Mouse (Mus musculus) liver (tissue): ENCODE measurements around the gene Luzp1.
A peak's percentile ranks its signal among the peaks of the same experiment; 100 is the strongest.

Source experiments
- DNase-seq: peaks from one replicate; pipeline ENCODE4 v3.0.0-alpha.2; 2020; ENCODE audit warnings: mixed read lengths

The Luzp1 gene

DNA sequence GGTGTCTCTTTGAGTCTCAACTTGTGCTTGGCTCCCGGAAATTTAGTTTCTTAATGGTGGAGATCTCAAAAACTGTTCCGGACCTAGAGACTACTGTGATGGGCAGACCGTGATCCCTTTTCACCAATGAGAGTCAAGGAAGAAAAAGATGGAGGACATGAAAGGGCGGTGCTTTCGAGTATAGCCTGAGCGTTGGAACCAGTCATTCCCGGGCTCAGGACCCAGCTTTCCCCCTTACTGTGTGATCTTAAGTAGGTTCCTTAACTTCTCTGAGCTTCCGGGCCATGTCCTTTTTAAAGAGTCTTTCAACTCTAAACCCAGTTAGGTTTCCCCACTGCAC, 6.8 kb upstream of the Luzp1 start:
- no peak for DNase-seq

DNA sequence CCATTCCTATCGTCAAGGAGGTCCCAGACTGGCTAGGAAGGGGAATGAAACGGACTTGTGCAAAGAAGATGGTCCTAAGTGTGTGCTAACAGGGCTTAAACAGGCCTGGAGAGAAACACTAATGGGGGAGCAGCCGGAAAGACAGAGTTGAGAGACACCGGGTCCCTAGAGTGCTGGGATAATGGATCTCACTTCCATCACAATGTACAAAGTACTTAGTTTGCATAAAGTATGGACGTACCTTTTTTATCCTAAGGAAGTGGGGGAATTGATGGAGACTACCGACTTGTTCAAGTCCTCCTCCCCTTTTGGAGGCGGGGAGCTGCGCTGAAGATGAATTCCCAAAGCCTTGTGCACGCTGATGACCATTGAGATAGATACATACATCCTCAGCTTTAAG, 6.1 kb upstream of the Luzp1 start:
- DNase-seq: no peak

DNA sequence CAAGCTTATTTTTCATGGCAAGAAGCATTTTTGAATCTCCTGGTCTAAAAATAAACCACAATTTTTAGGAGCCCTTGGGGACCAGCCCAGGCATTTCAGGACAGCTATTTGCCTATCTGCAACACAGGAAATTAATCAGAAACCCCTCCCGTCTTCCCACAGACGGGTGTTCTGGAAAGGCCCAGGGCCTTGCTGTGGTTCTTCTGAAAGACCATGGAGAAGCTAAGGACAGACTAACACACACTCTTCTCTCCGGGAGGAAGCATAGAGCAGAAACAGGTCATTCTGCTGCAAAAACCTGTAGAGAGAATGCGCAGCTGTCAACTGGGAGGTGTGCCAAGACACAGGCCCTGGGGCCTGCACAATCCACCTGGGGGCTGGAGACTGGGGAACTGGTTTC, 3.3 kb upstream of the Luzp1 start:
- no peak for DNase-seq

DNA sequence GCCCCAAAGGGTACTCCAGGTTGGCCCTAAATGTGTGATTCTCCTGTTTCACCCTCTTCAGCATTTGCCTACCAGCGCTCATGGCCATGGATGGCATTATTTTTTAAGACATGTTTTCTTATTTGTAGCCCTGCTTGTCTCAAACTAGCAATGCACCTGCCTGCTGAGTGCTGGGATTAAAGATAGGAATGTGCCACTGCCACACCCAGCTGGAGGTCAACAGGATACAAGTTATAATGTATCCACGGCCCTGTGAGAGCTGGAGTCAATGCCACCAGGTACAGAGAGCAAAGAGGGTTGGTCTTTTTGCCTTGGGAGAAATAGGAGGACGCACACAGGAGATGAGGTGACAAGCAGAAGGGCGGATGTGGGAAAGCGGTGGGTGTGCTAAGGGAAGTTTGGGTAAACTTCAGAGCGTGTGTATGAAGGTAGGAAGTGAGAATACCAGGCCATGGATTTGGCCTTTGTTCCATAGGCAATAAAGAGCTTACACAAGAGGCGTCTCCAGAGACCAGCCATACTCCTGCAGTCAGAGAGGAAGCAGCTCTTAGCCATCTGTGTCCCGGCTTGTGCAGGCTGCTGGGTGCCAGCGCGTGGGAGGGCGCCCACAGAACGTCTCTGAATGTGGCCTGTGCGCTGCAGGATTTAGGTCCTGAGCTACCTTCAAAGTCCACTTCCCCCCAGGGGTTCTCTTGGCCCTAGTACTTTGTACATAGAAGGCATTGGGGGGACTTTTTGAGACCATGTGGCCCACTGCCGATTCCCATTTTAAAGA, 821 bp upstream of the Luzp1 start:
- no peak for DNase-seq

GRCm38 (mm10) chr4:136469941-136470346, 383 bp downstream of the Luzp1 start:
- DNase-seq: peak; percentile 39

GRCm38 (mm10) chr4:136470347-136471071, 948 bp downstream of the Luzp1 start:
- peak; percentile 28 for DNase-seq

DNA sequence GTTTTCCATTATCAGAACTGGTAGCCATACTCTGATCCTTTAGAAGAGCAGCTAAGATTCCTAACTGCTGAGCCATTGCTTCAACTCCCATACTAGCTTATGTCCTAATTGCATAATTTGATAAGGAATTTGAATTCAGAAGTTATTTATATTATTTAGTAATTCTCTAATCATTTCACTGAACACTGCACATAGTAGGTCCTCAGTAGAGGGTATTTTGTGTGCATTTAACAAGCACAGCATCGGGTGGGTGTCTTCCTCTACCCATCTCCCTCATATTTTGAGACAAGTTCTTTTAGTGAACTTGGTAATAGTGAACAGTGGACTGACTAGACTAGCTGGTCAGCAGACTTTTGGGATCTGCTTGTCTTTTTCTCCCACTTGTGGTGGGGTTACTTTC, 7.1 kb downstream of the Luzp1 start:
- DNase-seq: no peak

GRCm38 (mm10) chr4:136486549-136486948, 17.0 kb downstream of the Luzp1 start:
- no peak for DNase-seq

DNA sequence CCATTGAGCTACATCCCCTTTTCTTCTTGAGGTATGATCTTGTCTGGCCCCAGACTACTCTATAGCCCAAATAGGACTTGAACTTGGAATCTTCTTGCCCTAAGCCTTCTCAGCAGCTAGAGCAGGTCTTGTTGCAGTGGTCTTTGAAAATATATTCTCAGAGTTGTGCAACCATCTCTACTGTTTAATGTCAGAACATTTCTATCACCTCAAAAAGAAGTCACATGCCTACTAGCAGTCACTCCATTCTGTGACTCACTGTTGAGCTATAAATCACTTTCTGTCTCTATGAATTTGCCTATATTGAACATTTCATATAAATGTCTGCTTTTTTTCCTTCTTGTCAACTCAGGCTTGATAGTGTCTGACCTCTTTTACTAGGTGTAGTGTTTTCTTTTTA, 26.4 kb downstream of the Luzp1 start:
- no peak for DNase-seq

DNA sequence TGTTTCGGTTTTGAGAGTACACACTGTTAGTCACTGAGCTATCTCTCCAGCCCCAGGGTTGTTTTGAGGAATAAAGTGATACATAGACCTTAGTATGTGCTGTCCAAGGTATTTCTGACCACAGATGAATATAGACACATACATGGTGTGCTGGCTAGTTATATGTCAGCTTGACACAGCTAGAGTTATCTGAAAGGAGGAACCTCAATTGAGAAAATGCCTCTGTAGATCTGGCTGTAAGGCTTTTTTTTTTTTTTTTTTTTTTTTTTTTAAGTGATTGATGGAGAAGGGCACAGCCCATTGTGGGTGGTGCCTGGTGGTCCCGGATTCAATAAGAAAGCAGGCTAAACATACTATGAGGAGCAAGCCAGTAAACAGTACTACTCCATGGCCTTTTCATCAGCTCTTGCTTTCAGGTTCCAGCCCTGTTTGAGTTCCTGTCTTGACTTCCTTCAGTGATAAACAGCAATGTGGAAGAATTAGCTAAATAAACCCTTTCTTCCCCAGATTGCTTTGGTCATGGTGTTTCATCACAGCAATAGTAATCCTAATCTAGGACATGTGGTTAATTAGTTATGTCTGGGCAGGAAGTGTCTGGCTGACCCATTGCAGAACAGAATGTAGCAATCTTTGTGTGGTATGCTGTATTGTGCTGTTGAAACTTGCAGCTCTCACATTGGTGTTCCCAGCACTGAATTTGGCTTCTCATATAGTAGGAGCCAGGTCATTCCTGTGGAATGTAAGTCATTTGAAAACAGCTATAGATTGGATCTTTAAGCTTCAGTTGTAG, 36.1 kb downstream of the Luzp1 start:
- no peak for DNase-seq

DNA sequence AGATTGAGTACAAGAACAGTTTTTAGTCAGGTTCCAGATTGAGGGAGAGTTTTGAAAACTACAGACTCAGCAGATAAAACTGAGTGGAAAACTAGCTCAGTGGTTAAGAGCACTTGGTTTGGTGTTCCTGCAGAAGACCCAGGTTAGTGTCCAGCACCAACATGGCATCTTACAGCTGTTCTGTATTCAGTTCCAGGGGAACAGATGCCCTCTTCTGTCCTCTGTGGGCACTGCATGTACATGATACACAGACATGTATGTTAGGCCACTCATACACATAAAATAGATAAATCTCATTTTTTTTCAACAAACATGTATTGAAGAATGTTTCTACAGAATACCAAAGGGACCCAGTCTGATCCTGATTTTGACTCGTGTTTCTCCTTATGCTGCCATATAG, 40.3 kb downstream of the Luzp1 start:
- peak; percentile 12 for DNase-seq

GRCm38 (mm10) chr4:136511708-136512107, 42.1 kb downstream of the Luzp1 start:
- DNase-seq: no peak

GRCm38 (mm10) chr4:136512905-136513304, 43.3 kb downstream of the Luzp1 start:
- DNase-seq: no peak

DNA sequence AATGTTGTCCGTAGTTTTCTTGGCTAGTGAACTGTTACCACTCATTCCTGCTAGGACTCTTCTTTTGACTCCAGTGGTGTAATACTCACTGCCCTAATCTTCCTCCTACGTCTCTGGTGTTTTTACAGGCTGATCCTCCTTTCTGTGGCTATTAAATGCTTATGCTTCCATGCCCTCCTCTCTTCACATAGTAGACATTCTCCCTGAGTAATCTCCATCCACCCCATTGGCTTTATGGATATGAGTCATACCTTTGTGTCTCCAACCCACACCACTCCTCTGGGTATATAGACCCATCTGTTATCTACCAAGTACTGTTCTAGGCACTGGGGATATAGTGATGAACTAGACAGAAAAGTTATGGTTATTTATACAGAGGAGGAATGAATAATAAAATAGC, 48.6 kb downstream of the Luzp1 start:
- DNase-seq: no peak

DNA sequence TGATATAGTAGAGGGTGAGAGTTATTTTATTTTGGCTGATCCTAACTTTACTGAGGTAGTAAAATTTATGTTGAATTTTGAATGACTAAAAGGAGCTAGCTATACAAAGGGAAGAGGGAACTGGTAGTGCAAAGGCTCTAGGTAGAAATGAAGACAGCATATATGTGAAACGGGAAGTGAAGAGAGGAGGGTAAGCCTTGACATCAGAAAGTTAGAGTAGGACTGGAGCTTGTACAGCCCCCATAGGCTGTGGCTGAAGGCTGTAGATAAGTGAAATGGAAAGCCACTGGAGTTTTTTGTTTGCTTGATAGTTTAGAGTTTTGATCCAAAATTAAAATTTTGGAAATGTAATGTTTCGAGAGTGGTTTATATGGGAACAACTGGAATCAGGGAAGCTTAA, 49.0 kb downstream of the Luzp1 start:
- no peak for DNase-seq

DNA sequence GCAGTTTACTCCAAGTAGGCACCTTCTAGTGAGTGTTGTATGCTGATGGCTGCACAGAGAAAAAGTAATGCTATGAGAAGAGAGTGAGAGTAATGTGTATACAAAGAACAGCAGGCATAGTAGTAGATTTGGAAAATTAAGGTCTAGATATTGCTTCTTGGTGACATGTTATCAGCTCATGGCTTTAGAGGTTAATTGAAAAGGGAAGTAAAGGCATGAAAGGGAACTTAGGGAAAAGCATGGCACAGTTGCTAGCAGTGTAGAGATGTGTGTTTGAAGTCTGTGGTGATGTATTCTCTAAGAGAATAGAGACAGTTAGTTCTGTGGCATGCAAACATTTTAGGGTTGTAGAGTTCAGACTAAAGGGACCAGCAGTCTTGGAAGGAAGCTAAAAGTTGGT, 50.3 kb downstream of the Luzp1 start:
- no peak for DNase-seq

- DNase-seq: no peak
Measured at GRCm38 (mm10) chr4:136521898-136522297, 52.3 kb downstream of the Luzp1 start.

- no peak for DNase-seq
Measured at GRCm38 (mm10) chr4:136524309-136524708, 54.7 kb downstream of the Luzp1 start.

DNA sequence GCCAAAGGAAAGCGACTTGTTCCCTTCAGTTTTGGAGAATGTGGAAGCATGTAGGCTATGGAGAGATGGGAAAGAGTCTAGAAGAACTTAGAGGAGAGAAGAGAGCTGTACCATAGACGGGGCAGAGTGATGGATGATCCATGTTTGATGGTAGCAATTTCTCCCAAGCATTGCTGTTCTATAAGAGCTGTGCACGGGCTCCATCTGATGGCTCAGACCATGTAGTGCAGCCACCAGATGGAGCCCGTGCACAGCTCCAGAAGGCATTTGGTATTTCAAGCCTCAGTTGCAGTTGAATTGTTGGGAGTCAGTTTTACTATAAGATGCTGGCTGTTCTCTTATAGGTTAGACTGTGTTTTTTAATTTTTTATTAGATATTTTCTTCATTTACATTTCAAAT, 56.9 kb downstream of the Luzp1 start:
- peak; percentile 68 for DNase-seq

GRCm38 (mm10) chr4:136545151-136545550, 75.6 kb downstream of the Luzp1 start:
- DNase-seq: no peak

DNA sequence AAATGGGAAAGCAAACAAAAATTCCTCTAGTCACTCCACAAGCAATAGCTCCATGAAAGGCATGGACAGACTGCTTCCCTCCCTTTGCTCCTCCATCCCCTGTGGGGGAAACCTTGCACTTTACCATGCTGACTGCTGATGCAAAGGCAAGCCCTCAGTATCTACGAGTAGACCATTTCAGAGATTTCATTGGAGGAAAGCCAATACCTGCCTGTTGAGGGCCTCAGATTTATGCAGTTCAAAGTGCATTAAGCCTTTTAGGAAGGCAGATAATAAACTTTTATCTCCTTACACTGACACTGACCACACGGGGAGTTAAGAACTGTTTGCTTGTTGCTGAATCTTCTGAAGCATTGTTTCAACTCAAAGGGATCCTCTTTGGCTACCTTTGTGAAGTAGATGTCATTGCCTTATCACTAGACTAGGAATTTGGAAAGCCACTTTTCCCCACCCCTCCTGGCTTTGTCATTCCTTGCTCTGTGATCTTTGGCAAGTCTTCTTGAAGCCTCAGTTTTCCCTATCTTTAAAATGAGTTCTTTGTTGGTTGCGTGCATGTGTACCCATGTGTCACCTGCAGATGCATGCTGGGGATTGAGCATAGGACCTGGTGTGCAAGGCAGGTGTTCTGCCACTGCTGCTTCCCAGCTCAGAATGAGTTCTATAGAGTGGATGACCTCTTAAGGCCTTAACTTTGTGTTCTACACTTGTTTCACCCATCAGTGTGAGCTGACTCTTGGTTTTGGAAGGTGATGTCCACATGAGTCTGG, 76.9 kb downstream of the Luzp1 start:
- no peak for DNase-seq

DNA sequence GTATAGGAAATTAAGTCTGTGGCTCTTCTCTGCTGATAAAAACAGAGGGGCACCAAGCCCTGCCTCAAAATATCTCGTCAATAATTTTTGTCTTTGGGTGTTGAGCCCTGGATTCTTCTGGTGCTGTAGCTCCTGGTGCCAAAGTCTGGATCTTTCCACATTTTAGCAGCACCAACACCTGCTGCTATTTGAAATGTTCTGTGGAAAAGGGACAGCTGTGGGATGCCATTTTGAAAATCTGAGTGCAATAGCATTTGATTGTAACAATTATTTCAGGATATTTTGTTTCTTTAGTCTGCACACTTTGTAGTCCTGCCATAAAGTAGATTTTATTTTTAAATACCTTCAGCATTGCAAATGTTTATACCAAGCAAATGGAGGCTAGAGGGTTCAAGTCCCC, 78.2 kb downstream of the Luzp1 start:
- no peak for DNase-seq

DNA sequence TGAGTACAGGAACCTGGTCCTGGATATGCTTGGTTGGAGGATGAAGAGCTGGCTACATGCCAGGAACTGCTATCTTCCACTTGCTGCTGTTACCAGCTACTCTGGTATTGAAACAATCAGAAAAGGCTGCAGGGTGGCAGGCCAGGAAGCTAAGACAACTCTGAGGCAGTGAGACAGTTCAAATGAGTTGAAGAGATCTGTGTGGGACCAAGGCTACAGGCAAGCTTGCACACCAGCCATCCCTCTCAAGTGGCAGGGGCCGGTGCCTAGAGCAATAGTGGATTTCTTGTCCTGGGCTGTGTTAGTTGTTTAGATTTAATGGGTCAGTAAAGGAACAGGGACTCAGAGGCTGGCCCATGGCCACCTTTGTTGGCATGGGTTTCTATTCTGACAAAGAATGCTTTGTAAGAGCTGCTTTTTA, 78.8 kb downstream of the Luzp1 start:
- no peak for DNase-seq
